Mouse (Mus musculus) limb, embryonic 14.5 days (tissue): ENCODE measurements around the gene Cog7. TPM values are rescaled to one million over a fixed set of nuclear protein-coding genes. Genes with fewer than 3 reads are reported as not detected.
A peak's percentile ranks its signal among the peaks of the same experiment; 100 is the strongest.

ENCODE experiments used
- ATAC-seq: fragments of 200-750 bp; cut with Nextera tagmentation; 2 replicates; pipeline ENCODE4 v1.8.0; 2017; ENCODE audit warnings: low read depth, moderate number of reproducible peaks, moderate TSS enrichment; ENCODE audit not compliant: low FRiP score
- DNase-seq: peaks from one replicate; pipeline ENCODE4 v3.0.0-alpha.2; 2015; ENCODE audit warnings: low spot score
- H3K27ac ChIP-seq: fragments of 300-500 bp; sonication (generic); replicated peaks from 2 replicates; pipeline ENCODE4 v1.5.1; 2014; ENCODE audit warnings: low read depth, mild to moderate bottlenecking, low read length, moderate library complexity, mixed read lengths
- H3K27me3 ChIP-seq: fragments of 300-500 bp; sonication (generic); 2 replicates; pipeline ENCODE4 v1.6.1; 2014; ENCODE audit warnings: low read length, mixed read lengths; ENCODE audit not compliant: control insufficient read depth, insufficient read depth
- H3K36me3 ChIP-seq: fragments of 300-500 bp; sonication (generic); 2 replicates; pipeline ENCODE4 v1.6.1; 2014; ENCODE audit warnings: mild to moderate bottlenecking, low read length, moderate library complexity, mixed read lengths; ENCODE audit not compliant: control insufficient read depth, insufficient read depth
- H3K4me1 ChIP-seq: fragments of 300-500 bp; sonication (generic); 2 replicates; pipeline ENCODE4 v1.6.1; 2014; ENCODE audit warnings: antibody characterized with exemption, low read length, mixed read lengths; ENCODE audit not compliant: control insufficient read depth, insufficient read depth
- H3K4me2 ChIP-seq: fragments of 300-500 bp; sonication (generic); replicated peaks from 2 replicates; pipeline ENCODE4 v1.6.1; 2014; ENCODE audit warnings: low read depth, mild to moderate bottlenecking, low read length, moderate library complexity; ENCODE audit not compliant: severe bottlenecking
- H3K4me3 ChIP-seq: fragments of 300-500 bp; sonication (generic); replicated peaks from 2 replicates; pipeline ENCODE4 v1.5.1; 2014; ENCODE audit warnings: low read length
- H3K9ac ChIP-seq: fragments of 300-500 bp; sonication (generic); 2 replicates; pipeline ENCODE4 v1.6.1; 2014; ENCODE audit warnings: mild to moderate bottlenecking, low read depth, low read length, moderate library complexity; ENCODE audit not compliant: severe bottlenecking
- H3K9me3 ChIP-seq: fragments of 300-500 bp; sonication (generic); 2 replicates; pipeline ENCODE4 v1.6.1; 2016; ENCODE audit warnings: low read length; ENCODE audit not compliant: control insufficient read depth
- POLR2A ChIP-seq: fragments of 200-500 bp; IDR thresholded peaks from 2 replicates; pipeline ENCODE4 v1.8.0; 2012; ENCODE audit warnings: inconsistent platforms, mild to moderate bottlenecking, moderate library complexity, borderline replicate concordance; ENCODE audit not compliant: insufficient read depth, insufficient read length; ENCODE audit errors: extremely low read depth
- WGBS: fragments of 180-500 bp; shearing (Covaris S2); extraction: QIAGEN DNeasy Blood & Tissue Kit; methylation state at CpG from one replicate; pipeline ENCODE4 v1.1.7; 2014; 5-methylcytosine and 5-hydroxymethylcytosine counted together
- polyA plus RNA-seq, 2 experiments: library from polyadenylated mRNA; depleted of rRNA in 1 of 2; stranded (reverse) in 1 of 2; unstranded in 1 of 2; fragments of >200 nt; fragmentation: Nextera tagmentation in 1 of 2; extraction: Ambion mirVana in 1 of 2; gene quantifications; 2 replicates each; pipeline versions ENCODE4 v1.2.1 to v1.2.3; 2012 to 2014

Cog7 gene
- polyA plus RNA-seq, 2 experiments = 15.2 to 18.9 TPM

GRCm38 (mm10) chr7:121939729-121940128 lies 41.8 kb downstream of the Cog7 start:
- Histone ChIP-seq H3K4me2 (no peak overlapping the region), H3K4me1 (no peaks in the 10 kb centered on the region), H3K4me3 (no peak overlapping the region), H3K9ac (no peak overlapping the region), H3K27me3 (no peaks in the 10 kb centered on the region), H3K9me3 (no peaks in the 10 kb centered on the region), H3K27ac (no peak overlapping the region), H3K36me3 (peaks cover 27% of the 10 kb centered on the region)
- ATAC-seq = no peak
- 35% methylated on average over 4 of the region's 4 CpGs for WGBS
- DNase-seq = peak; percentile 15
- TF ChIP-seq POLR2A = no peak

- Histone ChIP-seq H3K9ac (no peak overlapping the region), H3K4me2 (no peak overlapping the region), H3K9me3 (no peaks in the 10 kb centered on the region), H3K36me3 (peaks cover 27% of the 10 kb centered on the region), H3K4me3 (no peak overlapping the region), H3K27ac (no peak overlapping the region), H3K27me3 (no peaks in the 10 kb centered on the region), H3K4me1 (no peaks in the 10 kb centered on the region)
- 70% methylated on average over 6 of the region's 6 CpGs for WGBS
- DNase-seq = no peak
- no peak for ATAC-seq
- no peak for TF ChIP-seq POLR2A
These were observed 42.3 kb downstream of the Cog7 start for GRCm38 (mm10) chr7:121939244-121939643.

GRCm38 (mm10) chr7:121938124-121938891 lies 43.2 kb downstream of the Cog7 start:
- no peak overlapping the region for H3K4me3 ChIP-seq
- no peaks in the 10 kb centered on the region for H3K27me3 ChIP-seq
- H3K27ac ChIP-seq = no peak overlapping the region
- no peak overlapping the region for H3K9ac ChIP-seq
- H3K9me3 ChIP-seq = no peaks in the 10 kb centered on the region
- WGBS = 80% methylated on average over 8 of the region's 8 CpGs
- no peaks in the 10 kb centered on the region for H3K4me1 ChIP-seq
- no peak for TF ChIP-seq POLR2A
- no peak overlapping the region for H3K4me2 ChIP-seq
- DNase-seq (no peak), ATAC-seq (no peak)
- H3K36me3 ChIP-seq = peaks cover 23% of the 10 kb centered on the region

GRCm38 (mm10) chr7:121936861-121937630 lies 44.5 kb downstream of the Cog7 start:
- Histone ChIP-seq H3K9me3 (no peaks in the 10 kb centered on the region), H3K9ac (no peak overlapping the region), H3K4me2 (no peak overlapping the region), H3K4me1 (no peaks in the 10 kb centered on the region), H3K36me3 (peaks cover 27% of the 10 kb centered on the region), H3K27ac (no peak overlapping the region), H3K4me3 (no peak overlapping the region), H3K27me3 (no peaks in the 10 kb centered on the region)
- DNase-seq (no peak), ATAC-seq (no peak)
- 71% methylated on average over 14 of the region's 14 CpGs for WGBS
- TF ChIP-seq POLR2A = no peak

GRCm38 (mm10) chr7:121935906-121936794 lies 45.4 kb downstream of the Cog7 start:
- no peak for TF ChIP-seq POLR2A
- H3K9me3 ChIP-seq = no peaks in the 10 kb centered on the region
- H3K4me1 ChIP-seq = no peaks in the 10 kb centered on the region
- H3K36me3 ChIP-seq = peaks cover 25% of the 10 kb centered on the region
- no peak overlapping the region for H3K9ac ChIP-seq
- H3K27ac ChIP-seq = no peak overlapping the region
- no peaks in the 10 kb centered on the region for H3K27me3 ChIP-seq
- ATAC-seq (no peak), DNase-seq (no peak)
- WGBS = 79% methylated on average over 12 of the region's 12 CpGs
- no peak overlapping the region for H3K4me2 ChIP-seq
- H3K4me3 ChIP-seq = no peak overlapping the region
